Mouse (Mus musculus): Measurements from ENCODE around the gene Mpdz.

GRCm38 (mm10) chr4:81348646-81349045 lies 94.0 kb downstream of the Mpdz start:
- TF ChIP-seq CTCF (IDR thresholded peaks at IDR 0.05; ENCODE audit: extremely low read depth, insufficient read depth, insufficient read length, insufficient replicate concordance): no peak
- no peak for TF ChIP-seq POLR2A (IDR thresholded peaks at IDR 0.05; ENCODE audit: low read depth, low read length)

All from spleen, adult 2 months (tissue).